Mouse (Mus musculus): ENCODE measurements at regions not wholly inside any gene's neighbourhood (a gene's known extent, or its start where the extent isn't known, plus 50 kb on each side); places are given as distances from the start of the nearest gene placed in this dataset.

GRCm38 (mm10) chr16:24039765-24040164 is 51.1 kb upstream of the Bcl6 start:
- Histone ChIP-seq H3K4me1 (replicated peaks; ENCODE audit: control insufficient read depth, insufficient read depth, low read length) (no peaks in the 10 kb centered on the region), H3K27ac (ENCODE audit: control insufficient read depth, insufficient read depth, low read length) (no peak overlapping the region), H3K36me3 (ENCODE audit: control insufficient read depth, insufficient read depth, low read length) (no peaks in the 10 kb centered on the region), H3K27me3 (ENCODE audit: control insufficient read depth, insufficient read depth, low read length) (no peaks in the 10 kb centered on the region), H3K4me3 (ENCODE audit: control insufficient read depth, insufficient read depth, low read length) (no peak overlapping the region)
- TF ChIP-seq POLR2A (IDR thresholded peaks at IDR 0.05; ENCODE audit: control insufficient read depth, extremely low read depth, insufficient read depth, low read length, poor library complexity) = no peak
- no peak for TF ChIP-seq CTCF (IDR thresholded peaks at IDR 0.05; ENCODE audit: borderline replicate concordance, control insufficient read depth, extremely low read depth, insufficient read depth, low read length, poor library complexity)
- 98% methylated on average over 4 of the region's 4 CpGs for WGBS
- DNase-seq = no peak
